Mouse (Mus musculus) small intestine, adult 2 months (tissue): Measurements from ENCODE around the gene Mroh2a.

ENCODE experiments used
- CTCF ChIP-seq: fragments of 200-500 bp; IDR thresholded peaks from 2 replicates; pipeline ENCODE4 v1.5.1; 2012; ENCODE audit warnings: low read depth, mild to moderate bottlenecking, control low read depth, inconsistent platforms, low read length, moderate library complexity, mixed read lengths; ENCODE audit not compliant: insufficient replicate concordance, insufficient read length; ENCODE audit errors: extremely low read depth
- POLR2A ChIP-seq: fragments of 200-500 bp; IDR thresholded peaks from 2 replicates; pipeline ENCODE4 v1.6.1; 2012; ENCODE audit warnings: low read depth, mild to moderate bottlenecking, control low read depth, inconsistent platforms, low read length, moderate library complexity

GRCm38 (mm10) chr1:88186325-88186935, 40.4 kb upstream of the Mroh2a start:
- TF ChIP-seq CTCF (no peak), POLR2A (no peak)
